Mouse (Mus musculus): ENCODE measurements at regions not wholly inside any gene's neighbourhood (a gene's known extent, or its start where the extent isn't known, plus 50 kb on each side); places are given as distances from the start of the nearest gene placed in this dataset.
A peak's percentile ranks its signal among the peaks of the same experiment; 100 is the strongest.

- no peak for DNase-seq
Observed at GRCm38 (mm10) chr3:105380818-105381217, 71.3 kb upstream of the Kcnd3 start.

- peak; percentile 69 to 81 for DNase-seq
Observed at GRCm38 (mm10) chr3:105392611-105393514, 59.3 kb upstream of the Kcnd3 start.

Data from cerebellum, postnatal 25 days (tissue).